In the genomic region with DNA sequence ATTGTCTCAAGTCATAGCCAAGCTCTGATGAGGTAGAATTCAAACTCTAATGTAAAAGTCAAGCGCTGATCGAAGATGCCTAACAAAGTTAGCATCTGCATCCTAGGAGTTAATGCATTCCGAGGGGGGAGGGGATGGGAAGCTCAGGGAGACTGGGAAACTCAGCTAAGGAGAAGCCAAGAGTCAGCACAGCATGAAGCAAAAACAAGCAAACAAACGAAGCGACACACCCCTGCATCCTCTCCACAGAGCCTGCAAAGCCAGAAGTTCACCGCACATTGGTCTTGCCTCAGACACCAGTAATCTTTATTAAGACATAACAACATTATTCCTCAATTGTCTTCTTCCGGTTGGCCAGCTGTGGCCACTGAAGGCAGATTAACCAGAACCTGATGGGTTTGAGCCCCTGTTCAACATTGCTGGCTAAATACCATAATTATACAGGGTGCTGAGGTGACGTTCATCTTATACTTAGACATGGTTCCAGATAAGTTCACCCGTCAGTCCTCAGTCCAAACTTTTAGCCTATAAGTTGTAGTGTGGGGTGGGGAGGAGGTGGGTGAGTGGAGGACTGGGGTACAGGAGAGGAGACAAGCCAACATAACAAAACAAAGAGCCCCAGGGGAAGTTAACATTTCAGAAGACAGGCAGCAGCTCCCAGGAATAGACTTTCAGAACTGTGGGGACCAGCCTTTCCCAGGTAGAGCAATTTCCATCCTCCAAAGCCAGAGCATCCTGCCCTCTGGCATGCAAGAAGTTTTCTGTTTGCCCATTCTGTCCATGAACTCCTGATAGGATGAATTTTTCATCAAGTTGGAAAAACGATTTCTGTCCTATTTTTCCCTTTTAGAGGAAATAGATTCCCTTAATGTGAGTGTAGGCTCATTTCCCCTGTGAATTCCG, we compare ENCODE assay signal across 10 mouse cellular contexts.
DNase-seq lines count a peak whose midpoint lies in the region; ATAC-seq and TF ChIP-seq lines count a peak whose summit lies in the region.
"Had no signal": no experiment of that assay in that cellular context is flagged by ENCODE, and none has a peak within 500 bp of the region (broad histone marks: within the 10 kb centered on the region; RNA-seq: fewer than 3 reads in every experiment).

No protein-coding gene starts in this region.

- no peak overlapping the region for H3K4me3 ChIP-seq in lung, embryonic 14.5 days (ENCODE audit: low read depth, low read length)
- no peak overlapping the region for H3K4me3 ChIP-seq in embryonic facial prominence, embryonic 15.5 days (replicated peaks)
- H3K4me3 ChIP-seq in intestine, embryonic 15.5 days (replicated peaks), result no peak overlapping the region
- H3K4me3 ChIP-seq in limb, embryonic 15.5 days, result no peak overlapping the region
- H3K4me3 ChIP-seq: limb, embryonic 12.5 days had no signal

- H3K4me2 ChIP-seq in lung, embryonic 14.5 days, result no peak overlapping the region
- no peak overlapping the region for H3K4me2 ChIP-seq in embryonic facial prominence, embryonic 15.5 days (replicated peaks)
- no peak overlapping the region for H3K4me2 ChIP-seq in intestine, embryonic 15.5 days (replicated peaks)
- H3K4me2 ChIP-seq in limb, embryonic 15.5 days, result no peak overlapping the region

- TF ChIP-seq CTCF in lung, embryonic 14.5 days (IDR thresholded peaks at IDR 0.05; ENCODE audit: low read depth), result no peak

- no peaks in the 10 kb centered on the region for H3K9me3 ChIP-seq in lung, embryonic 14.5 days (ENCODE audit: low read depth, low read length)
- H3K9me3 ChIP-seq in embryonic facial prominence, embryonic 15.5 days (replicated peaks), result no peaks in the 10 kb centered on the region
- no peaks in the 10 kb centered on the region for H3K9me3 ChIP-seq in intestine, embryonic 15.5 days
- H3K9me3 ChIP-seq in limb, embryonic 15.5 days, result no peaks in the 10 kb centered on the region
- H3K9me3 ChIP-seq: limb, embryonic 12.5 days had no signal

- peaks cover 28% of the 10 kb centered on the region for H3K4me1 ChIP-seq in lung, embryonic 14.5 days (ENCODE audit: insufficient read depth)
- H3K4me1 ChIP-seq in embryonic facial prominence, embryonic 15.5 days, result peaks cover 39% of the 10 kb centered on the region
- peaks cover 33% of the 10 kb centered on the region for H3K4me1 ChIP-seq in intestine, embryonic 15.5 days (replicated peaks)
- peaks cover 38% of the 10 kb centered on the region for H3K4me1 ChIP-seq in limb, embryonic 15.5 days

- H3K27ac ChIP-seq in lung, embryonic 14.5 days (ENCODE audit: low read depth), result peak overlapping the region; percentile 81
- 0 out of 2 replicates have a peak overlapping the region, but pooled peaks have one; percentile 11 for H3K27ac ChIP-seq in embryonic facial prominence, embryonic 15.5 days (replicated peaks)
- peak overlapping the region; percentile 48 for H3K27ac ChIP-seq in intestine, embryonic 15.5 days
- peak overlapping the region; percentile 47; the same call in 1 of the 2 replicates for H3K27ac ChIP-seq in limb, embryonic 15.5 days
- H3K27ac ChIP-seq: limb, embryonic 12.5 days had no signal

- no peaks in the 10 kb centered on the region for H3K27me3 ChIP-seq in lung, embryonic 14.5 days (ENCODE audit: insufficient read depth, low read length)
- no peaks in the 10 kb centered on the region for H3K27me3 ChIP-seq in embryonic facial prominence, embryonic 15.5 days
- H3K27me3 ChIP-seq in intestine, embryonic 15.5 days (replicated peaks), result no peaks in the 10 kb centered on the region
- H3K27me3 ChIP-seq in limb, embryonic 15.5 days, result no peaks in the 10 kb centered on the region

- no peak; the same call in 1 of the 2 replicates for ATAC-seq in lung, embryonic 14.5 days (ENCODE audit: insufficient read depth)
- no peak for ATAC-seq in embryonic facial prominence, embryonic 15.5 days (ENCODE audit: insufficient number of reproducible peaks, low FRiP score, low TSS enrichment, low read depth)
- peak; percentile 42 for ATAC-seq in intestine, embryonic 15.5 days
- ATAC-seq in limb, embryonic 15.5 days (ENCODE audit: insufficient number of reproducible peaks, low FRiP score, low TSS enrichment, low read depth), result no peak
- ATAC-seq: forebrain, embryonic 16.5 days had no signal

- no peak for DNase-seq in lung, embryonic 14.5 days
- no peak for DNase-seq in lung, postnatal 25 days (ENCODE audit: low spot score)
- DNase-seq in embryo, embryonic 10.5 days (ENCODE audit: low spot score), result no peak
- no peak for DNase-seq in ovary, postnatal 14 days (ENCODE audit: low spot score)
- DNase-seq in right cerebral cortex, postnatal 4 days, result no peak

- no peaks in the 10 kb centered on the region for H3K36me3 ChIP-seq in lung, embryonic 14.5 days (ENCODE audit: insufficient read depth)
- no peaks in the 10 kb centered on the region for H3K36me3 ChIP-seq in embryonic facial prominence, embryonic 15.5 days
- H3K36me3 ChIP-seq in intestine, embryonic 15.5 days, result no peaks in the 10 kb centered on the region
- H3K36me3 ChIP-seq in limb, embryonic 15.5 days, result no peaks in the 10 kb centered on the region
- H3K36me3 ChIP-seq: limb, embryonic 12.5 days had no signal

- no peak overlapping the region for H3K9ac ChIP-seq in lung, embryonic 14.5 days
- H3K9ac ChIP-seq in embryonic facial prominence, embryonic 15.5 days, result no peak overlapping the region
- H3K9ac ChIP-seq in intestine, embryonic 15.5 days, result no peak overlapping the region
- no peak overlapping the region for H3K9ac ChIP-seq in limb, embryonic 15.5 days
- H3K9ac ChIP-seq: limb, embryonic 12.5 days had no signal

- 40% methylated on average over 11 of the region's 11 CpGs for WGBS in lung, embryonic 14.5 days
- 37% methylated on average over 11 of the region's 11 CpGs for WGBS in embryonic facial prominence, embryonic 15.5 days
- 53% methylated on average over 11 of the region's 11 CpGs for WGBS in intestine, embryonic 15.5 days
- WGBS in limb, embryonic 15.5 days, result 31% methylated on average over 11 of the region's 11 CpGs

Comparison
In these comparisons a context has a peak if more than half of its experiments do, and no peak if none do; other contexts are left out.
1. H3K27ac ChIP-seq: peak in every context shown above with its lines; median percentile 81 in lung, embryonic 14.5 days; 48 in intestine, embryonic 15.5 days; 47 in limb, embryonic 15.5 days; 11 in embryonic facial prominence, embryonic 15.5 days.